ENCODE assay signal across 6 mouse cellular contexts in genomic region chr17:65869720-65870119, GRCm38 (mm10).
"Had no signal": no experiment of that assay in that cellular context is flagged by ENCODE, and none has a peak within 500 bp of the region (broad histone marks: within the 10 kb centered on the region; RNA-seq: fewer than 3 reads in every experiment).

No protein-coding gene starts in this region.

- H3K27me3 ChIP-seq: limb, embryonic 13.5 days; midbrain, embryonic 15.5 days; neural tube, embryonic 12.5 days; stomach, embryonic 15.5 days had no signal

- H3K9me3 ChIP-seq: limb, embryonic 13.5 days; midbrain, embryonic 15.5 days; neural tube, embryonic 12.5 days; stomach, embryonic 15.5 days had no signal

- H3K27ac ChIP-seq: kidney, postnatal 0 days; limb, embryonic 13.5 days; liver, embryonic 14.5 days; midbrain, embryonic 15.5 days; neural tube, embryonic 12.5 days; stomach, embryonic 15.5 days had no signal

- H3K4me3 ChIP-seq: limb, embryonic 13.5 days; midbrain, embryonic 15.5 days; neural tube, embryonic 12.5 days; stomach, embryonic 15.5 days had no signal

- H3K9ac ChIP-seq: limb, embryonic 13.5 days; liver, embryonic 14.5 days; midbrain, embryonic 15.5 days; neural tube, embryonic 12.5 days; stomach, embryonic 15.5 days had no signal
